Mouse (Mus musculus) cortical plate, adult 2 months (tissue): Measurements from ENCODE around the gene D17H6S53E.

ENCODE experiments used
- CTCF ChIP-seq: fragments of 200-500 bp; IDR thresholded peaks from 2 replicates; pipeline ENCODE4 v1.5.1; 2011; ENCODE audit warnings: mild to moderate bottlenecking, control low read depth, low read length; ENCODE audit not compliant: insufficient read depth; ENCODE audit errors: extremely low read depth
- POLR2A ChIP-seq: fragments of 200-500 bp; IDR thresholded peaks from 2 replicates; pipeline ENCODE4 v1.6.1; 2011; ENCODE audit warnings: mild to moderate bottlenecking, low read length, control low read depth; ENCODE audit not compliant: insufficient read depth; ENCODE audit errors: extremely low read depth

DNA sequence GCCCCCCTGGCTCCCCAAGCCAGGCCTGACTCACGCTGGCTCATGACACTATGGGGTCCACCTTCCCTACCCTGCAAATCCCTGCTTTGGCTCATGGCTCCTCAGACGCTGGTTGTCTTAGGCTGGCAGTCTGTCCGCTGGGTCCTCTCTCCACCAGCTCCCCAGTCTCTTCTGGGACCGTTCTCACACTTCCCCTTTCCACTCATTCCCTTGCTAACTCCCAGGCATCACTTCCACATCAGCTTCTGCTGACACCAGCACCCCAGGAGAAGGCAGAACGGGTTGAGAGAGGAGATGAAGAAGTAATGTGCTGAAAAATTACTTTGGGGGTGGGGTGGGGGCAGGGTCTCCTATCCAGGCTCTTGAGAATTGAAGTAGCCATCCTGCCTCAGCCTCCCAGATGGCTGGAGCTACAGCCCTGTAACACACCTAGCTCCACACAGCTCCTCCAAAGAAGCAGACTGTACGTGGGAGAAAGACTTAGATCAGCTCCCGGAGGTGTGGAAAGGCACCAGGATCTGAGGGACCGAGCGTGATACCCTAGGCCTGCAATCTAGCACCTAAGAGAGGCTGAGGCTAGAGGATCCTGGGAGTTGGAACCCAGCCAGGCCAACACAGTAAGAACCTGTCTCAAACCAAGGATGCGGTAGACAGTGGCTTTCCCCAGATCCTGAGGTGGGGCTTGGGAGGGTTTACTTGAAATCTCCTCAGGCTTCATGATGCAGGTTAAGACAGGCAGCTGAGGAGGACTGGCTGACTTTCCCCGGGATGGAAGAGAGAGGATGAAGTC is 46.5 kb downstream of the D17H6S53E start:
- TF ChIP-seq POLR2A (no peak), CTCF (no peak)
